Mouse (Mus musculus): ENCODE results near the gene Sox13. TPM values are rescaled to one million over a fixed set of nuclear protein-coding genes. Genes with fewer than 3 reads are reported as not detected.

Sox13 gene
- under 1 TPM in 1 of 2 experiments, not detected in 1; 0.19 TPM for polyA plus RNA-seq (2017; shearing (Covaris generic))

DNA sequence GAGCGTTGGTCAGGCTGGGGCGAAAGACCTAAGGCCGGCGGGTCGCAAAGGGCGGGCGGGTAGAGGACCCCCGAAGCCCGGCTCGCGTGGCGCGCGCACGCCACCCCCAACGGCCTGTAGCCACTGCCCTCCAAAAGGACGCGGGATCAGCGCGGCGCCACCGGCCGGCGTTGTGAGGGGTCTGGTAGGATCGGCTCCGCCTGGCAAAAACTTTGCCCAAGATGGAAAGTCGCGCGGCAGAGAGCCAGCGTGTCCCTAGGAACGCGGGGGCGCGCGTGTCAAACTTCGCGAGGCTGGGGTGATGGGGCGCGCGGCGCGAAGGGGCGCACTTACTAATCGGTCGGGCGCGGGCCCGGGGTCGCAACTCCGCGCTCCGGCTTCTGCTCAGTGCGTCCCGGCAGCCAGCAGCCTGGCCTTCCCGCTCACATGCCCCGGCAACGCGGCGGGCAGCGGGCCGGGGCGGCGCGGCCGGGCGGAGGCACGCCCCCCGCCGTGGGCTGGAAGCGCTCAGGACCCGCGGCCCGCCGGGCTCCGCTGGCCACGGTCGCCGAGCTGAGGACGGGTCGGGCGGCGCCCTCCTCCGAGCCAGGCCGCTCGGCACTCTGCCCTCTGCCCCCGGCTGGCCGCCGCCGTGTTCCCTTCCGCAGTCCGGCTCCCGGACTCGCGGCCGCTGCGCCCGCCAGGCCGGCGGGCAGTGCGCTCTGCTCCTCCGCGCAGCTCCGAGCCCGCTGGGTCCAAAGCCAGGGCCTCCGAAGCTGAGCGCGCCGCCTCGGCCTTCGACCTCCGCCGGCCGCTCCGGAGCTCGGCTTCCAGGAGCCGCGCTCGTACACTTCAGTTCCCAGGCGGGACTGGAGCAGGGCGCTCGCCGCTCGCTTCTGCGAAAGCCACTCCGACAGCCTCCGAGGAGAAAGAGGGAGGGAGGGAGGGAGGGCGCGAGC lies at the start of gene Sox13:
Gene Sox13, minus strand, starts transcription at position 835 of the 938 bp plus-strand sequence.

GRCm38 (mm10) chr1:133363276-133364021 lies 60.7 kb downstream of the Sox13 start, which contains the start of gene Etnk2:
Gene Etnk2 (plus strand): TSS chr1:133363572.

GRCm38 (mm10) chr1:133350210-133350609 lies 74.0 kb downstream of the Sox13 start, which contains the start of gene Ren1:
Gene Ren1 (plus strand): TSS chr1:133350510.

Other genes with a start within 250 kb of the Sox13 start
- not detected for gene Golt1a, start 114.6 kb downstream of the Sox13 start, polyA plus RNA-seq (2017; shearing (Covaris generic))
- gene Kiss1, start 102.5 kb downstream of the Sox13 start, polyA plus RNA-seq (2017; shearing (Covaris generic)), result 1 to 10 TPM in 1 of 2 experiments, not detected in 1; 2.0 TPM
- gene Ren1, start 73.9 kb downstream of the Sox13 start, polyA plus RNA-seq (2017; shearing (Covaris generic)), result under 1 TPM in 1 of 2 experiments, not detected in 1; 0.40 TPM
- 1 to 10 TPM; 3.5 to 3.7 TPM for gene Etnk2, start 60.8 kb downstream of the Sox13 start, polyA plus RNA-seq (2017; shearing (Covaris generic))
- 100 to 1,000 TPM; 255 to 265 TPM for gene Snrpe, start 185.9 kb upstream of the Sox13 start, polyA plus RNA-seq (2017; shearing (Covaris generic))
- not detected for gene Zbed6, start 236.5 kb upstream of the Sox13 start, polyA plus RNA-seq (2017; shearing (Covaris generic))
- gene Gm38394, start 236.9 kb upstream of the Sox13 start, polyA plus RNA-seq (2017; shearing (Covaris generic)), result 1 to 10 TPM; 1.5 TPM

All from inflammation-experienced regulatory T-cells (primary cell).